ENCODE assay signal across 20 mouse cellular contexts in the genomic region with DNA sequence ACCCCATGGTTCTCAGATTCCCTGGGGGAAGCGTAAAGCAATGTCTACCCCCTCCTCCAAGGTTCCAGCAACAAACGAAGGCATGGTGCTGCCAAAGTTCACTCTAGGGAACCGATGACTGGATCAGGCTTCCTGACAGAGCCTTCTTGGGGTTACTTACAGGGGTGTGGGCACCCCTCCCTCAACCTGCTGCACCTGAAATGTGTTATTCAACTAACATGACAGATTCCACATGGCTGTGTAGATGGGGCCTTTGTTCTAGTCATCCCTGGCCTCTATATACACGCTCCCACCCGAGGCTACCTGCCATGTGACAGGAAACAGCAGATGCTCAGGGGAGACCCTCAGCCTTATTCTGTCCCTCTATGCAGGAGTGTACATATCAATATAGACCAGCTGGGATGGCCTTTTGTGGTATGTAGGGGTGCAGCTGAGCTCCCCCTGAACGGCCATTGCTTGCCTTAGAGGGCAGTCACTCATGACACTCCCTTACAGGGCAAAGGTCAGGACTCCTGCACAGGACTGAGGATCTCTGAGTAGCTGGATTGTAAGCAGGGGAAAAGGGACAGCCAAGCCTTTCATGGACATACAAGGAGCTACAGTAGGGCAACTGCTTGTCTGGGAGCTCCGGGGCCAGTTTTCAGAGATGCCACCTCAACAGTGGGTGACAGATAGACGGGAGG. TPM values are rescaled to one million over a fixed set of nuclear protein-coding genes. Genes with fewer than 3 reads are reported as not detected.
DNase-seq lines count a peak whose midpoint lies in the region; ATAC-seq lines count a peak whose summit lies in the region.
"Had no signal": no experiment of that assay in that cellular context is flagged by ENCODE, and none has a peak within 500 bp of the region (broad histone marks: within the 10 kb centered on the region; RNA-seq: fewer than 3 reads in every experiment).

No protein-coding gene starts in this region.

- peak overlapping the region; percentile 42; the same call in 1 of the 2 replicates for H3K27ac ChIP-seq in liver, embryonic 13.5 days
- H3K27ac ChIP-seq in liver, embryonic 11.5 days (ENCODE audit: low read depth, low read length) = no peak overlapping the region
- H3K27ac ChIP-seq: hindbrain, embryonic 12.5 days; limb, embryonic 12.5 days; neural tube, embryonic 15.5 days had no signal

- no peak overlapping the region for H3K4me2 ChIP-seq in liver, embryonic 13.5 days
- no peak overlapping the region for H3K4me2 ChIP-seq in liver, embryonic 11.5 days
- H3K4me2 ChIP-seq: heart, embryonic 11.5 days; hindbrain, embryonic 12.5 days; limb, embryonic 12.5 days; neural tube, embryonic 15.5 days had no signal

- DNase-seq in cerebellum, adult 11-12 months = peak; percentile 51
- no peak for DNase-seq in cerebellum, adult 11 months
- peak; percentile 32 for DNase-seq in kidney, adult 18-20 months
- no peak for DNase-seq in kidney, postnatal 14 days
- no peak for DNase-seq in liver, embryonic 13.5 days
- no peak for DNase-seq in liver, embryonic 11.5 days (ENCODE audit: low spot score)
- no peak for DNase-seq in thymus, postnatal 10 days (ENCODE audit: low spot score in 2 of 2)
- no peak for DNase-seq in ovary, postnatal 36 days (ENCODE audit: low spot score)
- DNase-seq: heart, postnatal 10 days; lung, adult 18-20 months; lung, postnatal 14 days; right cerebral cortex, postnatal 25 days had no signal

- peaks cover 3% of the 10 kb centered on the region; the same call in 1 of the 2 replicates for H3K27me3 ChIP-seq in liver, embryonic 13.5 days
- H3K27me3 ChIP-seq in liver, embryonic 11.5 days (replicated peaks; ENCODE audit: control insufficient read depth, insufficient read depth, low read length) = no peaks in the 10 kb centered on the region; the same call in 1 of the 2 replicates
- H3K27me3 ChIP-seq: hindbrain, embryonic 12.5 days; limb, embryonic 12.5 days; neural tube, embryonic 15.5 days had no signal

- peaks cover 78% of the 10 kb centered on the region for H3K4me1 ChIP-seq in liver, embryonic 13.5 days (replicated peaks)
- peaks cover 21% of the 10 kb centered on the region for H3K4me1 ChIP-seq in liver, embryonic 11.5 days (replicated peaks; ENCODE audit: control insufficient read depth, insufficient read depth, low read length)
- H3K4me1 ChIP-seq: hindbrain, embryonic 12.5 days; neural tube, embryonic 15.5 days had no signal

- no peak overlapping the region for H3K4me3 ChIP-seq in liver, embryonic 13.5 days (replicated peaks)
- no peak overlapping the region for H3K4me3 ChIP-seq in liver, embryonic 11.5 days (ENCODE audit: low read depth, low read length)
- H3K4me3 ChIP-seq: erythroblast, embryonic 14.5 days; hindbrain, embryonic 12.5 days; limb, embryonic 12.5 days; megakaryocyte, embryonic 14.5 days; neural tube, embryonic 15.5 days had no signal

- H3K9ac ChIP-seq in liver, embryonic 13.5 days = peak overlapping the region; percentile 1; the same call in 1 of the 2 replicates
- H3K9ac ChIP-seq in liver, embryonic 11.5 days (ENCODE audit: low read depth, low read length) = no peak overlapping the region
- H3K9ac ChIP-seq: hindbrain, embryonic 12.5 days; limb, embryonic 12.5 days; neural tube, embryonic 15.5 days had no signal

- WGBS in liver, embryonic 13.5 days (ENCODE audit: insufficient replicate concordance) = 70% methylated on average over 8 of the region's 8 CpGs
- WGBS in liver, embryonic 11.5 days = 80% methylated on average over 8 of the region's 8 CpGs

- no peaks in the 10 kb centered on the region for H3K9me3 ChIP-seq in liver, embryonic 13.5 days (replicated peaks)
- H3K9me3 ChIP-seq in liver, embryonic 11.5 days (ENCODE audit: control insufficient read depth, low read length) = no peaks in the 10 kb centered on the region
- H3K9me3 ChIP-seq: hindbrain, embryonic 12.5 days; limb, embryonic 12.5 days; megakaryocyte, embryonic 14.5 days; neural tube, embryonic 15.5 days had no signal

- no peaks in the 10 kb centered on the region for H3K36me3 ChIP-seq in liver, embryonic 13.5 days
- no peaks in the 10 kb centered on the region for H3K36me3 ChIP-seq in liver, embryonic 11.5 days (ENCODE audit: control insufficient read depth, insufficient read depth, low read length)
- H3K36me3 ChIP-seq: hindbrain, embryonic 12.5 days; limb, embryonic 12.5 days; neural tube, embryonic 15.5 days had no signal

- ATAC-seq in liver, embryonic 13.5 days (ENCODE audit: low read depth) = no peak
- ATAC-seq in liver, embryonic 11.5 days (replicated peaks; ENCODE audit: low FRiP score) = no peak
- ATAC-seq: forebrain, embryonic 14.5 days; midbrain, embryonic 16.5 days had no signal

RNA-seq across cellular contexts. Expression of gene Bloc1s4, which starts 19.9 kb away (rescaled TPM):
- 15.5 and 16.7 TPM in 2 replicates for polyA plus RNA-seq in liver, embryonic 13.5 days (2015; fragmentation: Nextera tagmentation; extraction: Ambion mirVana)
- 29.1 and 30.0 TPM in 2 replicates for polyA plus RNA-seq in liver, embryonic 11.5 days (2014; fragmentation: Nextera tagmentation; extraction: Ambion mirVana)

RNA-seq across cellular contexts. Expression of gene D5Ertd579e, which starts 32.7 kb away (rescaled TPM):
- polyA plus RNA-seq in liver, embryonic 13.5 days (2015; fragmentation: Nextera tagmentation; extraction: Ambion mirVana) = 21.9 and 25.3 TPM in 2 replicates
- polyA plus RNA-seq in liver, embryonic 11.5 days (2014; fragmentation: Nextera tagmentation; extraction: Ambion mirVana) = 19.3 TPM in 2 replicates

Comparison
In these comparisons a context has a peak if more than half of its experiments do, and no peak if none do; other contexts are left out.
1. DNase-seq: peak in cerebellum, adult 11-12 months (single experiment) and kidney, adult 18-20 months (single experiment); none in cerebellum, adult 11 months (single experiment), kidney, postnatal 14 days (single experiment), liver, embryonic 13.5 days (single experiment), liver, embryonic 11.5 days (single experiment), thymus, postnatal 10 days (0 of 2) and ovary, postnatal 36 days (single experiment).